Mouse (Mus musculus): Measurements from ENCODE around the gene Iffo2.

Iffo2 gene

GRCm38 (mm10) chr4:139605216-139605615 is 74.9 kb downstream of the Iffo2 start:
- DNase-seq (ENCODE audit: low read depth, low spot score): no peak

GRCm38 (mm10) chr4:139606732-139607131 is 76.4 kb downstream of the Iffo2 start:
- no peak for DNase-seq (ENCODE audit: low read depth, low spot score)

- DNase-seq (ENCODE audit: low read depth, low spot score): no peak
Measured at GRCm38 (mm10) chr4:139608975-139609374, 78.6 kb downstream of the Iffo2 start.

GRCm38 (mm10) chr4:139610954-139611353 is 80.6 kb downstream of the Iffo2 start:
- no peak for DNase-seq (ENCODE audit: low read depth, low spot score)

- DNase-seq (ENCODE audit: low read depth, low spot score): peak; percentile 71
Measured at GRCm38 (mm10) chr4:139611542-139611953, 81.2 kb downstream of the Iffo2 start.

GRCm38 (mm10) chr4:139614524-139615260 is 84.3 kb downstream of the Iffo2 start:
- DNase-seq (ENCODE audit: low read depth, low spot score): peak; percentile 89

GRCm38 (mm10) chr4:139616276-139617000 is 86.1 kb downstream of the Iffo2 start:
- peak; percentile 86 for DNase-seq (ENCODE audit: low read depth, low spot score)

GRCm38 (mm10) chr4:139617001-139617364 is 86.6 kb downstream of the Iffo2 start:
- DNase-seq (ENCODE audit: low read depth, low spot score): no peak

GRCm38 (mm10) chr4:139619765-139620164 is 89.4 kb downstream of the Iffo2 start:
- DNase-seq (ENCODE audit: low read depth, low spot score): no peak

- peak; percentile 97 for DNase-seq (ENCODE audit: low read depth, low spot score)
Measured at GRCm38 (mm10) chr4:139622373-139623282, 92.3 kb downstream of the Iffo2 start, which contains the start of gene Aldh4a1. TSS of gene Aldh4a1 (plus strand) at chr4:139622866.

- no peak for DNase-seq (ENCODE audit: low read depth, low spot score)
Measured at GRCm38 (mm10) chr4:139623434-139624115, 93.2 kb downstream of the Iffo2 start.

GRCm38 (mm10) chr4:139624116-139624489 is 93.8 kb downstream of the Iffo2 start:
- DNase-seq (ENCODE audit: low read depth, low spot score): no peak

- no peak for DNase-seq (ENCODE audit: low read depth, low spot score)
Measured at GRCm38 (mm10) chr4:139624706-139625105, 94.4 kb downstream of the Iffo2 start.

- DNase-seq (ENCODE audit: low read depth, low spot score): peak; percentile 69
Measured at GRCm38 (mm10) chr4:139627361-139627760, 97.0 kb downstream of the Iffo2 start.

GRCm38 (mm10) chr4:139630171-139630570 is 99.8 kb downstream of the Iffo2 start:
- DNase-seq (ENCODE audit: low read depth, low spot score): peak; percentile 74

- no peak for DNase-seq (ENCODE audit: low read depth, low spot score)
Measured at GRCm38 (mm10) chr4:139631141-139631540, 100.8 kb downstream of the Iffo2 start.

- DNase-seq (ENCODE audit: low read depth, low spot score): no peak
Measured at GRCm38 (mm10) chr4:139631569-139632253, 101.4 kb downstream of the Iffo2 start.

GRCm38 (mm10) chr4:139632254-139632580 is 101.9 kb downstream of the Iffo2 start:
- DNase-seq (ENCODE audit: low read depth, low spot score): no peak

GRCm38 (mm10) chr4:139636373-139636772 is 106.0 kb downstream of the Iffo2 start:
- DNase-seq (ENCODE audit: low read depth, low spot score): peak; percentile 79

- DNase-seq (ENCODE audit: low read depth, low spot score): no peak
Measured at GRCm38 (mm10) chr4:139637847-139638246, 107.5 kb downstream of the Iffo2 start.

GRCm38 (mm10) chr4:139638356-139638755 is 108.0 kb downstream of the Iffo2 start:
- DNase-seq (ENCODE audit: low read depth, low spot score): no peak

Data from ZHBTc4 (cell line).